Mouse (Mus musculus) forebrain, embryonic 13.5 days (tissue): ENCODE measurements around the gene Mars2. TPM values are rescaled to one million over a fixed set of nuclear protein-coding genes. Genes with fewer than 3 reads are reported as not detected.
A peak's percentile ranks its signal among the peaks of the same experiment; 100 is the strongest.

Experiments
- ATAC-seq: fragments of 200-750 bp; cut with Nextera tagmentation; 2 replicates; pipeline ENCODE4 v1.8.0; 2017
- H3K27ac ChIP-seq: fragments of 300-500 bp; sonication (generic); 2 replicates; pipeline ENCODE4 v1.5.1; 2015; ENCODE audit warnings: inconsistent platforms, mild to moderate bottlenecking, moderate library complexity
- H3K27me3 ChIP-seq: fragments of 300-500 bp; sonication (generic); 2 replicates; pipeline ENCODE4 v1.6.1; 2015; ENCODE audit warnings: mild to moderate bottlenecking, inconsistent platforms
- H3K36me3 ChIP-seq: fragments of 300-500 bp; sonication (generic); 2 replicates; pipeline ENCODE4 v1.6.1; 2015; ENCODE audit warnings: mild to moderate bottlenecking, inconsistent platforms; ENCODE audit not compliant: poor library complexity, severe bottlenecking
- H3K4me1 ChIP-seq: fragments of 300-500 bp; sonication (generic); 2 replicates; pipeline ENCODE4 v1.6.1; 2015; ENCODE audit warnings: inconsistent platforms
- H3K4me2 ChIP-seq: fragments of 300-500 bp; sonication (generic); 2 replicates; pipeline ENCODE4 v1.6.1; 2015; ENCODE audit warnings: inconsistent platforms, mild to moderate bottlenecking, moderate library complexity
- H3K4me3 ChIP-seq: fragments of 300-500 bp; sonication (generic); 2 replicates; pipeline ENCODE4 v1.5.1; 2015; ENCODE audit warnings: mild to moderate bottlenecking, inconsistent platforms
- H3K9ac ChIP-seq: fragments of 300-500 bp; sonication (generic); 2 replicates; pipeline ENCODE4 v1.6.1; 2015; ENCODE audit warnings: mild to moderate bottlenecking, inconsistent platforms
- H3K9me3 ChIP-seq: fragments of 300-500 bp; sonication (generic); replicated peaks from 2 replicates; pipeline ENCODE4 v1.6.1; 2016; ENCODE audit warnings: inconsistent platforms
- WGBS: fragments of 180-500 bp; shearing (Covaris S2); methylation state at CpG from one replicate; pipeline ENCODE4 v1.1.7; 2015; 5-methylcytosine and 5-hydroxymethylcytosine counted together
- polyA plus RNA-seq: library from polyadenylated mRNA; unstranded; fragments of >200 nt; fragmentation: Nextera tagmentation; extraction: Ambion mirVana; gene quantifications from 2 replicates; pipeline ENCODE4 v1.2.1, GENCODE M21; 2015

Mars2 gene
- polyA plus RNA-seq, 1 experiment from 2014 or later: 3.4 TPM

DNA sequence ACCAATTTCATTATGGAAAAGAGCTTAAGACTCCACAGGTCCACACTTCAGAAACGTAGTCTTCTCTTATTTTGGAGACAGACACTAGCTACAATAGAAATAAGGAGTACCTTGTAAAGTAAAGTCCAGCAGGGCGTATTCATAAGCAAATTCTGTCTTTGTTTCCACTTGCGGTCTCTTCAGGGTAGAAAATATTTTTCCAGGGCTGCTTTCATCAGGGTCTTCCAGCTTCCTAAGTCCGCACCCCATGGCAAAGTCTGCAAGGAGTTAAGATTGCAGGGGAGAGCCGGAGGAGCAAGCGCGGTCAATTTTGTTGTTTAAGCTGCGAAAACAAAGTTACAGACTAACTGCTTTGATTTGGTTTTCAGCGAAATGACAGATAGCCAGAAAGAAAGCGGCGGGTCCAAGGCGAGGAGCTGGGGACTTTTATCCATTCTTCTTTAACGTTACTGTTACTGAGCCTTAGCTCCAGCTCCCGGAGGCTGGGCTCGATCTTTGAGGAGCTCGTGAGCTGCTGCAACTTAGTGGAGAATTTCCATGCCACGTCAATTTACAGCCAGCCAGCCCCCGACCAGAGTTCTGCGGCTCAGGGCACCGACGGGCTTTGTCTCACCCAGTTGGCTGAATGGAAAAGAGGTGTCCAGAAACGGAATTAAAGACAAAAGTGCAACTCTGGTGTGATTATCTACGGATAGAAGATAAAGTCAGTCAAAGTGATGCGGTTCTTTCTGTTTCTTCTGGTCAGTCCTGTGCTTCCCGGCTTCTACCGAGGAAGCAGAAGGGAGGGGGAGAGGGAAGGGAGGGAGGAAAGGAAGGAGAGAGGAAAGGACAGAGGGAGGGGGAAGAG, 10.7 kb upstream of the Mars2 start, which contains the start of gene Rftn2:
Gene Rftn2, minus strand, starts transcription at position 772 of the 847 bp plus-strand sequence.
- WGBS: under 1% methylated on average over 26 of the region's 26 CpGs
- peak within 1 kb of the TSS; percentile 66 for H3K9ac ChIP-seq
- no peak within 1 kb of the TSS for H3K27ac ChIP-seq
- H3K4me2 ChIP-seq: peak within 1 kb of the TSS; percentile 68
- H3K9me3 ChIP-seq: no peaks in the 10 kb centered on the region
- peak within 1 kb of the TSS; percentile 48 for H3K4me3 ChIP-seq
- peaks cover 41% of the 10 kb centered on the region for H3K4me1 ChIP-seq
- H3K27me3 ChIP-seq: no peaks in the 10 kb centered on the region
- no peak for ATAC-seq
- H3K36me3 ChIP-seq: no peaks in the 10 kb centered on the region

DNA sequence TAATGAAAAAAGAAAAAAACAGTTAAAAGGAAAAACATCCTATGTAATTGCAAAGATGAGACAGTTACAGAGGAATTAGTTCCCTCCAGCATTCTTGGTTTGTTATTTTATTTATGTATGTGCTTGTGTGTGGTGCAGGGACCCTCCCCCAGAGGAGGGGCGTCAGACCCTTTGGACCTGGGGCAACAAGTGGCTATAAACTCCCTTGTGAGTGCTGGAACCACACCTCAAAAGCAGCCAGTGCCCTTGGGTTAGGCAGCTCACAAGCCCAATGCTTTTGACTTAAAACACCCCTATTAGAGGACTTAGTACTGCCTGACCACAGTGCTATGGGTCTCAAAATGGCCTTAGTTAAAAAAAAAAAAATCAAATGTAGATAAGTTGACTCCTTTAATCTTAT, 9.6 kb upstream of the Mars2 start:
- Histone ChIP-seq H3K27ac (no peak overlapping the region), H3K27me3 (no peaks in the 10 kb centered on the region), H3K9ac (no peak overlapping the region), H3K9me3 (no peaks in the 10 kb centered on the region), H3K4me3 (no peak overlapping the region), H3K36me3 (no peaks in the 10 kb centered on the region), H3K4me1 (peaks cover 29% of the 10 kb centered on the region), H3K4me2 (0 out of 2 replicates have a peak overlapping the region, but pooled peaks have one; percentile 7)
- 47% methylated on average over 1 of the region's 1 CpGs for WGBS
- no peak for ATAC-seq

DNA sequence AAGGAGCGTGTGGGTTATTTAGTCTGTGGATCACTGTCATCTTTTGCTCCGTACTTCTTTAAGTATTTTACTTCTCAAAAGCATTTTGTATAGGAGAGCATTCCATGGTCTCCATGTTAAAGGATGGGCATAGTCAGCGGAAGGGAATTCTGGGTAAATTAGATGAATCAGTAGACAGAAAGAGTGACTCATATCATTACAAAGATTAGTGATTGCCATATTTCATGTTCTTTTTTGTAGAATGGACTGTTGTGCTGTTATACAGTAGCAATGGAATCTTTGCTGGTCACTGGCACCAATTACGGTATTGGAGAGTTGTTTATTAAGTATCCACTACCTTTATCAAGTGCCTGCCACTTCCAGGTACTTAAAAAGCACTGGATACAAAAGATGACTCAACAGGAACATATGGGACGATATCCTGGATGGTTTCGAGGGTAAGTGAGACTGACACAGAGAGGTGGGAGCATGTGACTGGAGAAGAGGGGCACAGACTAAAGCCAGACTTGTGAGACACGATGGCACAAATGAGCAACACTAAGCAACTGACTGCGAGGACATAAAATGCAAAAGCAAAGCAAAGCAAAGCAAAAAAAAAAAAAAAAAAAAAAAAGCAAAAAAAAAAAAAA, 8.6 kb upstream of the Mars2 start:
- Histone ChIP-seq H3K9ac (no peak overlapping the region), H3K27me3 (no peaks in the 10 kb centered on the region), H3K4me1 (peaks cover 23% of the 10 kb centered on the region), H3K4me3 (no peak overlapping the region), H3K27ac (no peak overlapping the region), H3K4me2 (no peak overlapping the region), H3K9me3 (no peaks in the 10 kb centered on the region), H3K36me3 (no peaks in the 10 kb centered on the region)
- ATAC-seq: no peak
- WGBS: 85% methylated on average over 8 of the region's 8 CpGs

DNA sequence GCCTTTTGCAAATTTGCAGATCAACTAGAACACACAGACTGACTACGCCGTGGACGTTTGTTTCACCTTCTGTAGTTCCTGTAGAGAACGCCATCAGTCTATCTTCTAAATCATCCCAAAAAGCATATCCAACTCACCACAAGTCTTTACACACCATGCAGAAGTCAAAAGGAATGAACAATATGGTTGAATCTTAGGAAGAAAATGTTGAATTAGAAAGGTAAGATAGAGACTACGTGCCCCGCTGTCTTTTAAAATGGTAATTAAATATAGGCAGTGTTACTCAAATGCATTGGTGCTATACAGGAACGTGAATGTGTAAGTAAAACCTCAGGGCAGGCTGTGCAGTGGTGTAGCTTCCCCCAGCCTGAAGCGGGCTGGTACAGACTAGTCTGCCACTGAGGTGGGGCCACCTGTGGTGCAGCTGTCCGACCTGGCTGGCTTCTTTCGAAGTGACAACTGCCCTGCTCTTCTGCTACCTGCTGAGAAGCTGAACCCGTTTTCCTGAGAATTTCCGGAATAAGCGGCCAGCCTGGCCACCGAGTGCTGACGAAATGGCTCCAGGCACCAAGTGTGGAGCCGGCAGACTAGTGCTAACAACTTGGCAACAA, 2.0 kb upstream of the Mars2 start:
- ATAC-seq: no peak
- Histone ChIP-seq H3K27me3 (no peaks in the 10 kb centered on the region), H3K4me1 (peaks cover 21% of the 10 kb centered on the region), H3K27ac (no peak overlapping the region), H3K9me3 (no peaks in the 10 kb centered on the region), H3K36me3 (no peaks in the 10 kb centered on the region), H3K4me2 (no peak overlapping the region), H3K9ac (no peak overlapping the region), H3K4me3 (no peak overlapping the region)
- 51% methylated on average over 16 of the region's 16 CpGs for WGBS

- WGBS: 39% methylated on average over 5 of the region's 5 CpGs
- no peaks in the 10 kb centered on the region for H3K9me3 ChIP-seq
- H3K27ac ChIP-seq: no peak overlapping the region
- ATAC-seq: no peak
- H3K4me1 ChIP-seq: peaks cover 35% of the 10 kb centered on the region
- H3K4me2 ChIP-seq: peak overlapping the region; percentile 99
- H3K9ac ChIP-seq: peak overlapping the region; percentile 88; the same call in 1 of the 2 replicates
- no peaks in the 10 kb centered on the region for H3K36me3 ChIP-seq
- no peaks in the 10 kb centered on the region for H3K27me3 ChIP-seq
- H3K4me3 ChIP-seq: peak overlapping the region; percentile 83
Measured at GRCm38 (mm10) chr1:55236487-55236886, 490 bp upstream of the Mars2 start.

DNA sequence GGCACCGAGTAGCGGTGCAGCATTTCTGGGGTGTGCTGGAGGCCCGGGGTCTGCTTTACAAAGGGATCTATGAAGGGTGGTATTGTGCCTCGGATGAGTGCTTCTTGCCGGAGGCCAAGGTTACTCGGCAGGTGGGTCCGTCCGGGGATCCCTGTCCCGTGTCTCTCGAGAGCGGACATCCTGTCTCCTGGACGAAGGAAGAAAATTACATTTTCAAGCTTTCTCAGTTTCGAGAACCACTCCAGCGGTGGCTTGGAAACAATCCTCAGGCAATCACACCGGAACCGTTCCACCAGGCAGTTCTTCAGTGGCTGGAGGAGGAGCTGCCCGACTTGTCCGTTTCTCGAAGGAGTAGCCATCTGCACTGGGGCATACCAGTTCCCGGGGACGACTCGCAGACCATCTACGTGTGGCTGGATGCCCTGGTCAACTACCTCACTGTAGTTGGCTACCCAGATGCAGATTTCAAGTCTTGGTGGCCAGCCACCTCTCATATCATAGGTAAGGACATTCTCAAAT, 725 bp downstream of the Mars2 start:
- Histone ChIP-seq H3K4me1 (peaks cover 42% of the 10 kb centered on the region), H3K27me3 (no peaks in the 10 kb centered on the region), H3K27ac (peak overlapping the region; percentile 82), H3K4me3 (peak overlapping the region; percentile 83), H3K4me2 (peak overlapping the region; percentile 99), H3K9ac (peak overlapping the region; percentile 88), H3K9me3 (no peaks in the 10 kb centered on the region), H3K36me3 (no peaks in the 10 kb centered on the region)
- WGBS: under 1% methylated on average over 23 of the region's 23 CpGs
- peak; percentile 61; the same call in 1 of the 2 replicates for ATAC-seq

- Histone ChIP-seq H3K4me1 (peaks cover 42% of the 10 kb centered on the region), H3K27ac (no peak overlapping the region), H3K4me2 (peak overlapping the region; percentile 99), H3K27me3 (no peaks in the 10 kb centered on the region), H3K36me3 (no peaks in the 10 kb centered on the region), H3K9ac (peak overlapping the region; percentile 88), H3K9me3 (no peaks in the 10 kb centered on the region), H3K4me3 (peak overlapping the region; percentile 83)
- 28% methylated on average over 13 of the region's 13 CpGs for WGBS
- no peak for ATAC-seq
Measured at GRCm38 (mm10) chr1:55238496-55238895, 1.5 kb downstream of the Mars2 start.

DNA sequence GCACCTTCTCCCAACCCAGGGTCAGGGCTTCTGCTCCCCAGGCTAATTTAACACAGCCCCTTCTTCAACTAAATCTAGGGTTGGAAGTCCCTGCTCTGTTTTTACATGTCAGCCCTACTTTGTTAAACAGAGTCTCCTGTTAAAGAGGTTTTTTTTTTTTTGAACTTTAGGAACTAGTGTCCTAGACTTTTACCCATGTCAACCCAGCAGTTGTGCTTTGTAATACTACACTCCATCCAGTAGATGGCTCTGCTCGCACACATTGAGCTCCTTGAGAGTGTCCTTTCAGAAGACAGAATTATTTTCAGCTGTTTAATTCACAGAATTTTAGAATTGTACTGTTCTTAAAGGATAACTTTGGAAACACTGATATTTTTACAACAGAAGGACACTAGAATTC, 2.3 kb downstream of the Mars2 start:
- no peak overlapping the region for H3K9ac ChIP-seq
- peak overlapping the region; percentile 83 for H3K4me3 ChIP-seq
- H3K4me1 ChIP-seq: peaks cover 42% of the 10 kb centered on the region
- H3K27ac ChIP-seq: no peak overlapping the region
- WGBS: 0% methylated on average over 1 of the region's 1 CpGs
- H3K4me2 ChIP-seq: peak overlapping the region; percentile 99
- ATAC-seq: no peak
- H3K27me3 ChIP-seq: no peaks in the 10 kb centered on the region
- H3K36me3 ChIP-seq: no peaks in the 10 kb centered on the region
- no peaks in the 10 kb centered on the region for H3K9me3 ChIP-seq

- peaks cover 9% of the 10 kb centered on the region for H3K4me1 ChIP-seq
- ATAC-seq: no peak
- no peaks in the 10 kb centered on the region for H3K27me3 ChIP-seq
- H3K4me2 ChIP-seq: no peak overlapping the region
- H3K27ac ChIP-seq: no peak overlapping the region
- no peaks in the 10 kb centered on the region for H3K36me3 ChIP-seq
- 92% methylated on average over 2 of the region's 2 CpGs for WGBS
- H3K9ac ChIP-seq: no peak overlapping the region
- no peak overlapping the region for H3K4me3 ChIP-seq
- H3K9me3 ChIP-seq: no peaks in the 10 kb centered on the region
Measured at GRCm38 (mm10) chr1:55246374-55246773, 9.4 kb downstream of the Mars2 start.

DNA sequence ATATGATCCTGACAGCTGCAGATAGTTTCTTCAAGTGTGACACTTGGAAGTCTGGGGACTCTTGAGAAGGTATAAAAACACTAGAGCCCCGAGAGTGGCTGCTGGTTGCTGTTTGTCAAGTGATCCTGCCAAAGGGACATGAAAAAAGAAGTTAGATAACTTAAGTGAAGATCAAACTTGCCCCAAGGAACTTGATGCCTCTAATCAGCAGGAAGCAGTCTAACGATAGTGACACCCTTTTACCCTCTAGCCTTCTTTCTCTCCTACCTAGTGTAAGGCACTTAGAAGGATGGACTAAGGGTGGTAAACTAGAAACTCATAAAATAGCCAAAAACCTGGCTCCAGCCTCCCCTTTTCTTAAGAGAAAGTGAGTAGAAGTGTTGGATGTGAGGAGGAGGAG, 27.4 kb downstream of the Mars2 start:
- WGBS: 67% methylated on average over 2 of the region's 2 CpGs
- no peak overlapping the region for H3K4me3 ChIP-seq
- ATAC-seq: no peak
- no peaks in the 10 kb centered on the region for H3K36me3 ChIP-seq
- H3K9me3 ChIP-seq: no peaks in the 10 kb centered on the region
- H3K27ac ChIP-seq: no peak overlapping the region
- no peaks in the 10 kb centered on the region for H3K4me1 ChIP-seq
- H3K4me2 ChIP-seq: no peak overlapping the region
- H3K27me3 ChIP-seq: no peaks in the 10 kb centered on the region
- no peak overlapping the region for H3K9ac ChIP-seq

GRCm38 (mm10) chr1:55265447-55265846, 28.5 kb downstream of the Mars2 start:
- no peak overlapping the region for H3K9ac ChIP-seq
- no peak overlapping the region for H3K27ac ChIP-seq
- H3K4me3 ChIP-seq: no peak overlapping the region
- ATAC-seq: no peak
- no peaks in the 10 kb centered on the region for H3K4me1 ChIP-seq
- 81% methylated on average over 2 of the region's 2 CpGs for WGBS
- H3K36me3 ChIP-seq: no peaks in the 10 kb centered on the region
- no peaks in the 10 kb centered on the region for H3K27me3 ChIP-seq
- no peak overlapping the region for H3K4me2 ChIP-seq
- no peaks in the 10 kb centered on the region for H3K9me3 ChIP-seq

GRCm38 (mm10) chr1:55279081-55279480, 42.1 kb downstream of the Mars2 start:
- Histone ChIP-seq H3K36me3 (no peaks in the 10 kb centered on the region), H3K9ac (no peak overlapping the region), H3K4me2 (no peak overlapping the region), H3K4me3 (no peak overlapping the region), H3K4me1 (no peaks in the 10 kb centered on the region), H3K9me3 (no peaks in the 10 kb centered on the region), H3K27me3 (no peaks in the 10 kb centered on the region), H3K27ac (no peak overlapping the region)
- ATAC-seq: no peak
- 75% methylated on average over 9 of the region's 9 CpGs for WGBS
